Mouse (Mus musculus) hindbrain, embryonic 11.5 days (tissue): Measurements from ENCODE around the gene Gnat1. TPM values are rescaled to one million over a fixed set of nuclear protein-coding genes. Genes with fewer than 3 reads are reported as not detected.
A peak's percentile ranks its signal among the peaks of the same experiment; 100 is the strongest.
"Not testable (repeated sequence)": the region's sequence is repeated elsewhere in the genome, so short reads cannot be mapped to it uniquely, and the experiment has no call there.

Experiments
- ATAC-seq: fragments of 200-750 bp; cut with Nextera tagmentation; 2 replicates; pipeline ENCODE4 v1.8.0; 2017; ENCODE audit warnings: mild to moderate bottlenecking, moderate TSS enrichment, moderate library complexity; ENCODE audit not compliant: low FRiP score
- DNase-seq: peaks from one replicate; pipeline ENCODE4 v3.0.0-alpha.2; 2015; ENCODE audit warnings: low spot score
- H3K27ac ChIP-seq: fragments of 300-500 bp; sonication (generic); 2 replicates; pipeline ENCODE4 v1.5.1; 2014; ENCODE audit warnings: mild to moderate bottlenecking, low read depth, low read length
- H3K27me3 ChIP-seq: fragments of 300-500 bp; sonication (generic); 2 replicates; pipeline ENCODE4 v1.6.1; 2014; ENCODE audit warnings: mild to moderate bottlenecking, low read length, moderate library complexity, mixed read lengths; ENCODE audit not compliant: control insufficient read depth, insufficient read depth
- H3K36me3 ChIP-seq: fragments of 300-500 bp; sonication (generic); 2 replicates; pipeline ENCODE4 v1.6.1; 2014; ENCODE audit warnings: mild to moderate bottlenecking, low read length, moderate library complexity, mixed read lengths; ENCODE audit not compliant: control insufficient read depth, insufficient read depth
- H3K4me1 ChIP-seq: fragments of 300-500 bp; sonication (generic); replicated peaks from 2 replicates; pipeline ENCODE4 v1.6.1; 2014; ENCODE audit warnings: low read length, mixed read lengths; ENCODE audit not compliant: control insufficient read depth, insufficient read depth
- H3K4me2 ChIP-seq: fragments of 300-500 bp; sonication (generic); replicated peaks from 2 replicates; pipeline ENCODE4 v1.6.1; 2014; ENCODE audit warnings: mild to moderate bottlenecking, low read depth, low read length
- H3K4me3 ChIP-seq: fragments of 300-500 bp; sonication (generic); 2 replicates; pipeline ENCODE4 v1.5.1; 2014; ENCODE audit warnings: low read depth, low read length
- H3K9ac ChIP-seq: fragments of 300-500 bp; sonication (generic); 2 replicates; pipeline ENCODE4 v1.6.1; 2014; ENCODE audit warnings: low read depth, low read length
- H3K9me3 ChIP-seq: fragments of 300-500 bp; sonication (generic); 2 replicates; pipeline ENCODE4 v1.6.1; 2016; ENCODE audit warnings: low read length; ENCODE audit not compliant: control insufficient read depth
- WGBS: fragments of 180-500 bp; shearing (Covaris S2); extraction: QIAGEN DNeasy Blood & Tissue Kit; methylation state at CpG from one replicate; pipeline ENCODE4 v1.1.7; 2014; 5-methylcytosine and 5-hydroxymethylcytosine counted together
- polyA plus RNA-seq: library from polyadenylated mRNA; unstranded; fragments of >200 nt; fragmentation: Nextera tagmentation; extraction: Ambion mirVana; gene quantifications from 2 replicates; pipeline ENCODE4 v1.2.1, GENCODE M21; 2014

The Gnat1 gene
- polyA plus RNA-seq, 1 experiment from 2014 or later: 1.2 TPM

DNA sequence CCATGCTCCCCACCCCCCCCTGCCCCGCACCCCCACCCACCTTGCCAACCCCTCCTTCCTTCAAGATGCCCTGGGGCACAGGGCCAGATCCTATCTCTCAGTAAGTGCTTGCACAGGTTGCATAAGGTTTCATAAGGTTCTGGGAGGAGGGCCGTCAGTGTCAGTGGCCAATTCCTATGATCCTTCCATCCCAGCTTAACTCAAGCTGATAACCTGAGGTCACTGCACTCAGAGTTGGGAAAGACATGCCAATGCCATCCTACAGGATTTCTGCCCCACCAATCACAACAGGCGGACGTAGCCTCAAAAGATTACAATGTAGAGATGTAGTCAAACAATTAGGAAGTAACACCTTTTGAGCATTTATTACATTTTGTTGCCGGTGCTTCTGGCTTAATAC, 8.9 kb upstream of the Gnat1 start:
- DNase-seq: no peak
- H3K4me3 ChIP-seq: no peak overlapping the region
- no peak overlapping the region for H3K27ac ChIP-seq
- 0 out of 2 replicates have a peak, but pooled peaks cover 5% of the 10 kb centered on the region for H3K36me3 ChIP-seq
- ATAC-seq: no peak
- no peak overlapping the region for H3K9ac ChIP-seq
- no peak overlapping the region for H3K4me2 ChIP-seq
- WGBS: 91% methylated on average over 5 of the region's 5 CpGs
- no peaks in the 10 kb centered on the region for H3K9me3 ChIP-seq
- H3K4me1 ChIP-seq: peaks cover under 1% of the 10 kb centered on the region; the same call in 1 of the 2 replicates
- H3K27me3 ChIP-seq: no peaks in the 10 kb centered on the region

DNA sequence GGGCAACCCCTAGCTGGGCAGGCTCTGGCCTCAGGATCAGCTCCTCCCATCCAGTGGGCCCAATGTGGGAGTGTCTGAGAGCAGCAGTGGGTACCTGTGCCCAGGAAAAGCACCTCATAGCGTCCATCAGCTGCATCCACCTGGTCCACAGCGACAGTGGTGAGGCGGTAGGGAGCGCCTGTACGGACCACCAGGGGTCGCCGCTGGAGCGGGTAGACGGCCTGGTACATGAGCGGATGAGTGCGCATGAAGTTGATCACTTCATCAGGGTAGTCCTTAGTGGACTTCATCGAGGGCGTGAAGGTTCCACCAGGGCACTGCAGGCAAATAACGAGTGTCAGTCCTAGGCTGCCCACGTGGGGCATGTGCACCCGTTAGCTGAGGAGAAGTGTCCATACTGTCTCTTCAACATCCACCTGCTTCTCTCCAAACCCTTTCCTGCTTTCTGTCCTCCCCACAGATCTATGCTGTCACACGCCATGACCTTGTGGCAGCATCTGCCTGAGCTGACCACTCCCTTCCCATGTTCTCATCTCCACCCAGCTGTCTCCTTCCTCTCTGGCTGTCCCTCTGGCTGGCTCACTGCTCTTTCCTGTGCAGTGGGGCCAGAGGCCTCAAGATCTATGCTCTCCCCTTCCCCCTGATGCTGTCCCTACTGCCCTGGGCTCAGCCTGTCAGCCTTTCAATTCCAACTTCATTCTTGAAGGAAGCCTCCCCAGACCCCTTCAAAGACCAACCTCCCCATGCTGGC, 5.9 kb upstream of the Gnat1 start:
- no peaks in the 10 kb centered on the region for H3K9me3 ChIP-seq
- H3K4me2 ChIP-seq: no peak overlapping the region
- no peaks in the 10 kb centered on the region for H3K27me3 ChIP-seq
- no peak overlapping the region for H3K4me3 ChIP-seq
- H3K4me1 ChIP-seq: no peaks in the 10 kb centered on the region
- WGBS: 39% methylated on average over 17 of the region's 17 CpGs
- DNase-seq (peak; percentile 77), ATAC-seq (peak; percentile 85)
- 0 out of 2 replicates have a peak, but pooled peaks cover 3% of the 10 kb centered on the region for H3K36me3 ChIP-seq
- H3K27ac ChIP-seq: no peak overlapping the region
- H3K9ac ChIP-seq: no peak overlapping the region

DNA sequence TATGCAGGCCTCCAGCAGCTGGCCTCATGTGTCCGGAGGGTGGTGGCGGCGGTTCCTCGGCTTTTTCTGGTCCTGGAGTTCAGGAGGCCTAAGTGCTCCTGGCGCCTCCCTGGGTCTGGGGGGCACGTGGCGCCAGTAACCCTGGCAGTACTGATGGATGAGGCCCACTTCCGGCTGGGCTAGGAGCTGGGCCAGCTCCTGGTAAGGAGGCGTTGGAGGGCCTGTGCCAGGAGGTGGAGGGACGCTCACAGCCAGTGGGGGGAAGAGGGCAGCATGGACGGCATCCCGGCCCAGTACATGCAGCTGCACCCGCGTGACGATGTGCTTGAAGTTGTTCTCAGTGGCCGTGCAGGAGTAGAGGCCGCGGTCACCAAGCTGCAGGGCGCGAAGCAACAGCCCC, 2.9 kb upstream of the Gnat1 start:
- 91% methylated on average over 20 of the region's 20 CpGs for WGBS
- no peak overlapping the region for H3K4me3 ChIP-seq
- no peak for ATAC-seq
- H3K27me3 ChIP-seq: peaks cover 6% of the 10 kb centered on the region; the same call in 1 of the 2 replicates
- H3K9ac ChIP-seq: no peak overlapping the region
- no peak overlapping the region for H3K27ac ChIP-seq
- 0 out of 2 replicates have a peak, but pooled peaks cover 3% of the 10 kb centered on the region for H3K36me3 ChIP-seq
- DNase-seq: no peak
- H3K9me3 ChIP-seq: no peaks in the 10 kb centered on the region
- H3K4me1 ChIP-seq: no peaks in the 10 kb centered on the region
- no peak overlapping the region for H3K4me2 ChIP-seq

DNA sequence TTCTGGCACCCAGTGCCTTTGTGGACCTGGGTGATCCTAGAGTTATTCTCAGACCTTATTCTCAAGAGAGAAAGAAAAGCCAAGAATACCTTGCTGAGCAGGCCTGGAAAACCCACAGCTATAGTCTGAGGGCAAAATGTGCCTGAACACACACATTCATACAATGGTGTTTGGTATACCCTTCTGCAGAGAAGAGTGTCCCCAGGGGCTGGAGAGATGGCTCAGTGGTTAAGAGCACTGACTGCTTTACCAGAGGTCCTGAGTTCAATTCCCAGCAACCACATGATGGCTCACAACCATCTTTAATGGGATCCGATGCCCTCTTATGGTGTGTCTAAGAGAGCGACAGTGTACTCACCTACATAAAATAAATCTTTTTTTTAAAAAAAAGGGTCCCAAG, 651 bp downstream of the Gnat1 start:
- peaks cover 36% of the 10 kb centered on the region for H3K27me3 ChIP-seq
- ATAC-seq (no peak), DNase-seq (no peak)
- no peak overlapping the region for H3K4me3 ChIP-seq
- 0 out of 2 replicates have a peak, but pooled peaks cover 3% of the 10 kb centered on the region for H3K36me3 ChIP-seq
- H3K4me1 ChIP-seq: peaks cover 10% of the 10 kb centered on the region
- H3K4me2 ChIP-seq: no peak overlapping the region
- no peak overlapping the region for H3K9ac ChIP-seq
- 92% methylated on average over 2 of the region's 2 CpGs for WGBS
- no peak overlapping the region for H3K27ac ChIP-seq
- no peaks in the 10 kb centered on the region for H3K9me3 ChIP-seq

DNA sequence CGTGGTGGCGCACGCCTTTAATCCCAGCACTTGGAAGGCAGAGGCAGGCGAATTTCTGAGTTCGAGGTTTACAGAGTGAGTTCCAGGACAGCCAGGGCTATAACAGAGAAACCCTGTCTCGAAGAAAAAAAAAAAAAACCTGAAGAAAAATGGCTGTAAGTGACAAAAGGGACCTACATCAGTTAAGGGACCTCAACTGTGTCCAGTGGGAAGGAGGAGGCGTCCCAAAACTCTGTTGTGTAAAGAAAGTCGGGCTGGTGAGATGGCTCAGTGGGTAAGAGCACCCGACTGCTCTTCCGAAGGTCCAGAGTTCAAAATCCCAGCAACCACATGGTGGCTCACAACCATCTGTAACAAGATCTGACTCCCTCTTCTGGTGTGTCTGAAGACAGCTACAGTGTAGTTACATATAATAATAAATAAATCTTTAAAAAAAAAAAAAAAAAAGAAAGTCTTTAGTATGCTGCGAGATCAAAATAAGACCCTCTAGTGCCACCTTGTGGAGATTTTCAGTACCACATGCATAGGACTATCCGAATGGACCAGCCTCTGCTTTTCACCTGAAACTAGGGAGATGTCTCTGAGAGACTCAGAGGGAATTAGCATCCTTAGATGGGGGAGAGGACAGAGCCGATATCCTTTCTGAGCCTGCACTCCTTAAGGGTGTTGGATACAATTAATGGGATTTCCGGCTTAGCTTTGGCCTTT, 1.5 kb downstream of the Gnat1 start:
- not testable (repeated sequence) for ATAC-seq, H3K4me3 ChIP-seq, H3K4me2 ChIP-seq, H3K4me1 ChIP-seq, H3K36me3 ChIP-seq, H3K9ac ChIP-seq, H3K27ac ChIP-seq, H3K9me3 ChIP-seq
- peak; percentile 86 for DNase-seq
- WGBS: 41% methylated on average over 14 of the region's 14 CpGs
- H3K27me3 ChIP-seq: peaks cover 36% of the 10 kb centered on the region

DNA sequence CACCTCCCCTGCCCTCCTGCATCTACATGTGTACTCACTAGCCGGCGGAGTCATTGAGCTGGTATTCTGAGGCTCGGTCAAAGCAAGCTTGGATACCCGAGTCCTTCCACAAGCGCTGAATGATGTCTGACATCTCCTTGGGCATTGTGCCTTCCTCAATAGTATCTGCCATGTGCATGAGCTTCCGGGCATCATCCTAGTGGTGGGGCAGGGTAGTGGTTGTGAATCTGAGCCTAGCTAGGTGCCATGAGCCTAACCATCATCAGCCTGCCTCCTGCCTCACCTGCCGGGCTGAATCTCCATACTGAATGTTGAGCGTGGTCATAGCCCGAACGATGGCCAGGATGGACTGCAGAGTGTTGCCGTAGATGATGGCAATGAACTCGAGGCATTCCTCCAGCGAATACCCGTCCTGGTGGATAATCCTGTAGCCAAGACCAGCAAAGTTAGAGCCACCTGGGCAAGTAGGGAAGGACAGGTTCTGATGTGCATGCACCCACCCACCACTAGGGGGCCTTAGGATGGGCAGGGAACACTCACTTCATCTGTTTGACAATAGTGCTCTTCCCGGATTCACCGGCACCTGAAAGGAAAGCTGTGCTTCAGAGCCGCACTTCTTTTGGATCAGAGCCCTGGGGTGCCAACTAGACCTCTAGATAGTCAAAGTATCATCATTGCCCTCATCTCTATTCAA, 2.3 kb downstream of the Gnat1 start:
- Histone ChIP-seq H3K9ac (no peak overlapping the region), H3K4me2 (no peak overlapping the region), H3K27me3 (peaks cover 36% of the 10 kb centered on the region), H3K9me3 (no peaks in the 10 kb centered on the region), H3K36me3 (no peaks in the 10 kb centered on the region), H3K4me3 (no peak overlapping the region), H3K27ac (no peak overlapping the region), H3K4me1 (peaks cover 10% of the 10 kb centered on the region)
- DNase-seq (peak; percentile 80), ATAC-seq (no peak)
- WGBS: 18% methylated on average over 17 of the region's 17 CpGs

DNA sequence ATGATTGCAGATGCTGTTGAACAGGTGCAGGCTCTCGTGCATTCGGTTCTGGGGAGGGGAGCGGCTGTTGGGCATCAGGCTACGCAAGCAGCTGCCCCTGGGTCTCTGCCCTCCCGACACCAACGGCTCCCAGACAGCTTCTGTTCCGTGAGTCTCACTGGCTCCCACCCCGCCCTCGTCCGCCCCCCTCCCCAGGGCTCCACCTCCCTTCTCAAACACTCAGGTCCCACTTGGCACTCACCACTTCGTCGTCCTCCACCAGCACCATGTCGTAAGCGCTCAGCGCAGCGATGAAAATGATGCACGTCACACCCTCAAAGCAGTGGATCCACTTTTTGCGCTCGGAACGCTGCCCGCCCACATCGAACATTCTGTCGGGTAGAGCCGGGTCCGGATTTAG, 3.2 kb downstream of the Gnat1 start:
- DNase-seq: no peak
- H3K9ac ChIP-seq: peak overlapping the region; percentile 34; the same call in 1 of the 2 replicates
- H3K9me3 ChIP-seq: no peaks in the 10 kb centered on the region
- H3K4me2 ChIP-seq: peak overlapping the region; percentile 58
- H3K27ac ChIP-seq: no peak overlapping the region
- 2% methylated on average over 25 of the region's 25 CpGs for WGBS
- no peaks in the 10 kb centered on the region for H3K36me3 ChIP-seq
- H3K4me3 ChIP-seq: peak overlapping the region; percentile 31
- H3K27me3 ChIP-seq: peaks cover 36% of the 10 kb centered on the region
- peak; percentile 36 for ATAC-seq
- H3K4me1 ChIP-seq: peaks cover 10% of the 10 kb centered on the region

DNA sequence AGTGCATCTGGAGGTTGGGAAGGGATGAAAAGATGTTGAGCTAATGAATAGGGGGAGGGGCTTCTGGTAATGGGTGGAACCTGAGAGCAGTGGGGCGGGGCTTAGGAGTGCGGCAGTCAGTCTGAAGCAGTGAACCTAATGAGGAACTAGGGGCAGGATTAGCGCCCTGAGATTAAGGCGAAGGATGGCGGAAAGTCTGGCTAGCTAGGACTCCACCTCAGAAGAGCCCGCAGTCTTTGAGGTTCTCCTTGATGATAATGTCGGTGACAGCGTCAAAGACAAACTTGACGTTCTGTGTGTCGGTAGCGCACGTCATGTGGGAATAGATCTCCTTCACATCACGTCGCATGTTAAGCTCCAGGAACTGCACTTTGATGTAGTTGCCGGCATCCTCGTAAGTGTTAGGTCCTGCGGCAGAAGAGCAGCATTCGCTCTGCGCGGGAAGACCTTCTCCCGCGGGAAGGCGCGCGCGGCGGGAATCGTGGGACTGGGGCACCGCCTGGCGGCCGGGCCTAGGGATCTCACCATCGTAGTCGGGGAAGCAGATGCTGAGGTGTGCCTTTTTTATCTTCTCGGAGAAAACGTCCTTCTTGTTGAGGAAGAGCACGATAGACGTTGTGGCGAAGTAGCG, 3.7 kb downstream of the Gnat1 start:
- H3K4me3 ChIP-seq: peak overlapping the region; percentile 31
- ATAC-seq: peak; percentile 56; the same call in 1 of the 2 replicates
- H3K27me3 ChIP-seq: peaks cover 36% of the 10 kb centered on the region
- H3K4me1 ChIP-seq: peaks cover 10% of the 10 kb centered on the region
- H3K4me2 ChIP-seq: peak overlapping the region; percentile 58
- peak; percentile 88 for DNase-seq
- no peak overlapping the region for H3K27ac ChIP-seq
- H3K36me3 ChIP-seq: no peaks in the 10 kb centered on the region
- 1% methylated on average over 39 of the region's 39 CpGs for WGBS
- H3K9ac ChIP-seq: peak overlapping the region; percentile 34; the same call in 1 of the 2 replicates
- no peaks in the 10 kb centered on the region for H3K9me3 ChIP-seq
